Mouse (Mus musculus) erythroblast, embryonic 14.5 days (primary cell): Measurements from ENCODE around the gene Rbks.

Experiments used
- GATA1 ChIP-seq: IDR thresholded peaks from 2 replicates; pipeline ENCODE4 v1.6.1; 2012; ENCODE audit warnings: low read length, inconsistent platforms, mixed read lengths
- TAL1 ChIP-seq: IDR thresholded peaks from 3 replicates; pipeline ENCODE4 v1.6.1; 2012; ENCODE audit warnings: low read length, inconsistent platforms, mixed read lengths

DNA sequence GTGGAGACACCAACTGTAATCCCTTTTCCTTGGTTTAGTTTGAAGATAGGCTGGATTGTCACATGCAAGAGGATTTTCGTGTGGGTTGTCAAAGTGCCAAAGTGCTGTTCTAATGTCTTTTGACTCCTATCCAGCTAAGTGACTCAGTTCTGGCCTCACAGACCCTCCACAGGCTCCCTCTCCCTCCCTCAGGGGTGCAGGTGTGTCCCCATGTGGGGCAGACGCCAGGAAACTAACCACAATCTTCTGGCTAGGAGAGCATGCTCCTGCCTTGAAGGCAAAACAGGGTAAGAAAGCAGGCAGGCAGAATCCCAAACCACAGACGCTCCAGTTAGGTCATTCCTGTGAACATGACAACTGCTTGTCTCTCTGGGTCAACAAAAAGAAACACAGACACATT lies 91.3 kb downstream of the Rbks start:
- TF ChIP-seq GATA1 (no peak), TAL1 (no peak)
